Mouse (Mus musculus): Measurements from ENCODE around the gene Ccnl2.
A peak's percentile ranks its signal among the peaks of the same experiment; 100 is the strongest.

The Ccnl2 gene

GRCm38 (mm10) chr4:155790021-155790489 is 22.2 kb upstream of the Ccnl2 start, which contains the start of gene Ankrd65:
Gene Ankrd65, plus strand, starts transcription at chr4:155790439.
- no peak for DNase-seq (ENCODE audit: low read depth, low spot score)

- DNase-seq (ENCODE audit: low read depth, low spot score), result no peak
These were observed 21.6 kb upstream of the Ccnl2 start for GRCm38 (mm10) chr4:155790650-155791161.

GRCm38 (mm10) chr4:155791240-155791933 is 20.9 kb upstream of the Ccnl2 start:
- DNase-seq (ENCODE audit: low read depth, low spot score), result no peak

- DNase-seq (ENCODE audit: low read depth, low spot score), result no peak
These were observed 18.6 kb upstream of the Ccnl2 start for GRCm38 (mm10) chr4:155793730-155794129.

- no peak for DNase-seq (ENCODE audit: low read depth, low spot score)
These were observed 10.2 kb upstream of the Ccnl2 start for GRCm38 (mm10) chr4:155802075-155802474.

GRCm38 (mm10) chr4:155802741-155803339 is 9.4 kb upstream of the Ccnl2 start, which contains the start of gene Mrpl20:
Gene Mrpl20, plus strand, starts transcription at chr4:155802878.
- no peak for DNase-seq (ENCODE audit: low read depth, low spot score)

GRCm38 (mm10) chr4:155803340-155804041 is 8.8 kb upstream of the Ccnl2 start:
- peak; percentile 91 for DNase-seq (ENCODE audit: low read depth, low spot score)

GRCm38 (mm10) chr4:155807841-155808240 is 4.4 kb upstream of the Ccnl2 start:
- DNase-seq (ENCODE audit: low read depth, low spot score), result no peak

GRCm38 (mm10) chr4:155812665-155813181 is 434 bp downstream of the Ccnl2 start:
- DNase-seq (ENCODE audit: low read depth, low spot score), result no peak

GRCm38 (mm10) chr4:155817533-155817932 is 5.2 kb downstream of the Ccnl2 start:
- DNase-seq (ENCODE audit: low read depth, low spot score), result no peak

GRCm38 (mm10) chr4:155821025-155821424 is 8.7 kb downstream of the Ccnl2 start:
- DNase-seq (ENCODE audit: low read depth, low spot score), result no peak

- DNase-seq (ENCODE audit: low read depth, low spot score), result no peak
These were observed 11.2 kb downstream of the Ccnl2 start for GRCm38 (mm10) chr4:155823443-155823842.

- DNase-seq (ENCODE audit: low read depth, low spot score), result no peak
These were observed 17.6 kb downstream of the Ccnl2 start for GRCm38 (mm10) chr4:155829866-155830265.

- no peak for DNase-seq (ENCODE audit: low read depth, low spot score)
These were observed 18.3 kb downstream of the Ccnl2 start for GRCm38 (mm10) chr4:155830596-155830995.

- DNase-seq (ENCODE audit: low read depth, low spot score), result peak; percentile 90
These were observed 19.0 kb downstream of the Ccnl2 start, which contains the start of gene Aurkaip1 for GRCm38 (mm10) chr4:155831205-155831766. Gene Aurkaip1, plus strand, starts transcription at chr4:155831272.

- no peak for DNase-seq (ENCODE audit: low read depth, low spot score)
These were observed 19.5 kb downstream of the Ccnl2 start for GRCm38 (mm10) chr4:155831831-155832230.

GRCm38 (mm10) chr4:155832321-155832720 is 20.0 kb downstream of the Ccnl2 start:
- DNase-seq (ENCODE audit: low read depth, low spot score), result no peak

GRCm38 (mm10) chr4:155833234-155833633 is 20.9 kb downstream of the Ccnl2 start:
- no peak for DNase-seq (ENCODE audit: low read depth, low spot score)

- peak; percentile 55 for DNase-seq (ENCODE audit: low read depth, low spot score)
These were observed 21.5 kb downstream of the Ccnl2 start for GRCm38 (mm10) chr4:155833836-155834235.

- DNase-seq (ENCODE audit: low read depth, low spot score), result no peak
These were observed 25.2 kb downstream of the Ccnl2 start for GRCm38 (mm10) chr4:155837404-155838010.
